Mouse (Mus musculus) liver, adult 2 months (tissue): Measurements from ENCODE around the gene Fam234a. TPM values are rescaled to one million over a fixed set of nuclear protein-coding genes. Genes with fewer than 3 reads are reported as not detected.

Experiments
- DNase-seq: peaks from one replicate; pipeline ENCODE4 v3.0.0-alpha.2; 2011; ENCODE audit warnings: low read depth, low spot score; ENCODE audit errors: extremely low read depth
- H3K27ac ChIP-seq: fragments of 200-500 bp; replicated peaks from 2 replicates; pipeline ENCODE4 v1.5.1; 2012; ENCODE audit warnings: low read depth, mild to moderate bottlenecking, control low read depth, inconsistent platforms, low read length; ENCODE audit not compliant: insufficient read depth
- H3K27me3 ChIP-seq: fragments of 200-500 bp; 2 replicates; pipeline ENCODE4 v1.6.1; 2012; ENCODE audit warnings: mild to moderate bottlenecking, moderate library complexity, low read length, inconsistent platforms; ENCODE audit not compliant: control insufficient read depth, insufficient read depth
- H3K36me3 ChIP-seq: fragments of 200-500 bp; 2 replicates; pipeline ENCODE4 v1.6.1; 2012; ENCODE audit warnings: low read length, inconsistent platforms; ENCODE audit not compliant: control insufficient read depth, insufficient read depth
- H3K4me1 ChIP-seq: fragments of 200-500 bp; 2 replicates; pipeline ENCODE4 v1.6.1; 2011; ENCODE audit warnings: low read length; ENCODE audit not compliant: control insufficient read depth, insufficient read depth
- H3K4me3 ChIP-seq: fragments of 200-500 bp; 2 replicates; pipeline ENCODE4 v1.5.1; 2011; ENCODE audit warnings: low read depth, mild to moderate bottlenecking, control low read depth, low read length, moderate library complexity; ENCODE audit not compliant: insufficient read depth
- H3K79me2 ChIP-seq: fragments of 200-500 bp; 2 replicates; pipeline ENCODE4 v1.6.1; 2012; ENCODE audit warnings: inconsistent platforms, mild to moderate bottlenecking, low read length, moderate library complexity; ENCODE audit not compliant: control insufficient read depth, insufficient read depth
- H3K9ac ChIP-seq: fragments of 200-500 bp; 2 replicates; pipeline ENCODE4 v1.6.1; 2012; ENCODE audit warnings: low read depth, mild to moderate bottlenecking, control low read depth, inconsistent platforms, low read length
- CTCF ChIP-seq: fragments of 200-500 bp; IDR thresholded peaks from 2 replicates; pipeline ENCODE4 v1.5.1; 2011; ENCODE audit warnings: low read depth, low read length, control low read depth
- POLR2A ChIP-seq: fragments of 200-500 bp; IDR thresholded peaks from 2 replicates; pipeline ENCODE4 v1.6.1; 2011; ENCODE audit warnings: low read length, control low read depth; ENCODE audit not compliant: insufficient read depth; ENCODE audit errors: extremely low read depth
- WGBS: fragments of 180-500 bp; shearing (Covaris S2); methylation state at CpG from one replicate; pipeline ENCODE4 v1.1.7; 2018; 5-methylcytosine and 5-hydroxymethylcytosine counted together
- polyA plus RNA-seq: library from polyadenylated mRNA; depleted of rRNA; stranded (reverse); fragments of >200 nt; gene quantifications from 2 replicates; pipeline ENCODE4 v1.2.3, GENCODE M21; 2012
- total RNA-seq: library from RNA; depleted of rRNA; stranded (reverse); fragments of >200 nt; gene quantifications from 2 replicates; pipeline ENCODE4 v1.2.3, GENCODE M21; 2014

The Fam234a gene
- total and polyA plus RNA-seq, 2 experiments: 12.6 to 50.8 TPM

DNA sequence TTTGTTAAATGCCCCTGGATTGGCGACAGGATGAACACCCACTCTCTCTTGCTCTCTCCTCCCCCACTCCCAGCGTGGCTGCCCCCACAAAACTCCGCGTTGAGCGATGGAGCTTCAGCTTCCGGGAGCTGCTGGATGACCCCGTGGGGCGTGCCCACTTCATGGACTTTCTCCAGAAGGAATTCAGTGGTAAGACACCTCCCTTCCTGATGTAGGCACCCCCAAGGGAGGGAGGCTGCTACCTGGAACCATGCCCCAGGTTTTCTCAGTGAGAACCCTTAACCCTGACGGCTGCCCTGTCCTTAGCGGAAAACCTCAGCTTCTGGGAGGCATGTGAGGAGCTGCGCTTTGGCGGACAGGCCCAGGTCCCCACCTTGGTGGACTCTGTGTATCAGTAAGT lies 36.4 kb downstream of the Fam234a start, which contains the start of gene Arhgdig:
Arhgdig (minus strand) TSS at position 101 of the 400 bp plus-strand sequence.
- WGBS: 91% methylated on average over 12 of the region's 12 CpGs
- no peaks in the 10 kb centered on the region for H3K79me2 ChIP-seq

GRCm38 (mm10) chr17:26206392-26206791 lies 37.6 kb downstream of the Fam234a start:
- no peaks in the 10 kb centered on the region for H3K79me2 ChIP-seq
- H3K27ac ChIP-seq: no peak overlapping the region
- H3K4me3 ChIP-seq: no peak overlapping the region
- no peak for DNase-seq
- no peaks in the 10 kb centered on the region for H3K4me1 ChIP-seq
- no peaks in the 10 kb centered on the region for H3K36me3 ChIP-seq
- H3K27me3 ChIP-seq: 0 out of 2 replicates have a peak, but pooled peaks cover 6% of the 10 kb centered on the region
- TF ChIP-seq CTCF (no peak), POLR2A (no peak)
- WGBS: 26% methylated on average over 1 of the region's 1 CpGs
- no peak overlapping the region for H3K9ac ChIP-seq

More for the DNA sequence above, 36.4 kb downstream of the Fam234a start, which contains the start of gene Arhgdig:
- no peak within 1 kb of the TSS for H3K9ac ChIP-seq
- H3K27me3 ChIP-seq: 0 out of 2 replicates have a peak, but pooled peaks cover 4% of the 10 kb centered on the region
- H3K4me1 ChIP-seq: no peaks in the 10 kb centered on the region
- DNase-seq: no peak
- H3K4me3 ChIP-seq: no peak within 1 kb of the TSS
- H3K27ac ChIP-seq: no peak within 1 kb of the TSS
- H3K36me3 ChIP-seq: no peaks in the 10 kb centered on the region
- TF ChIP-seq CTCF: no peak
- TF ChIP-seq POLR2A: no peak

GRCm38 (mm10) chr17:26204766-26205165 lies 39.3 kb downstream of the Fam234a start:
- Histone ChIP-seq H3K27me3 (peaks cover 15% of the 10 kb centered on the region; the same call in 1 of the 2 replicates), H3K27ac (no peak overlapping the region), H3K9ac (no peak overlapping the region), H3K4me3 (no peak overlapping the region), H3K4me1 (no peaks in the 10 kb centered on the region), H3K79me2 (no peaks in the 10 kb centered on the region), H3K36me3 (no peaks in the 10 kb centered on the region)
- WGBS: 54% methylated on average over 11 of the region's 11 CpGs
- DNase-seq: no peak
- no peak for TF ChIP-seq POLR2A

DNA sequence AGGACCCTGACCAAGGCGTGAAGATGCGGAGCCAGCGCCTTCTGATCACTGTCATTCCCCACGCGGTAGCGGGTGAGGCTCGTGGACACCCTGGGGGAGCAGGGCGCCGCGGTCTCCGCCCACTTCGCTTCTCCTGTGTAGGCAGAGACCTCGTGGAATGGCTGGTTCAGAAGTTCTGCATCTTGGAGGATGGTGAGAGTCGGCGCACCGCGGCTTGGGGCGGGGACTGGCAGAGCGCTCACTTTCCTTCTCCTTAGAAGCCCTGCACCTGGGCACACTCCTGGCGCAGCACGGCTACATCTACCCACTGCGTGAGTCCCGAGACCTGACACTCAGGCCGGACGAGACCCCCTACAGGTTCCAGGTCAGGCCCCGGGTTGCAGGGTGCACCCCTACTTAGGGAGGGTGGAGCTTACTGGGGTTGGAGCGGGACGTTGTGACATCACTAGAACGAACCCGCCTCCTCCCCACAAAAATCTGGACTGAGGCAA lies 40.7 kb downstream of the Fam234a start:
- H3K27me3 ChIP-seq: peaks cover 15% of the 10 kb centered on the region; the same call in 1 of the 2 replicates
- TF ChIP-seq CTCF: no peak
- TF ChIP-seq POLR2A: no peak
- WGBS: 4% methylated on average over 30 of the region's 30 CpGs
- peak overlapping the region; percentile 52; the same call in 1 of the 2 replicates for H3K4me3 ChIP-seq
- H3K79me2 ChIP-seq: no peaks in the 10 kb centered on the region
- H3K9ac ChIP-seq: no peak overlapping the region
- H3K4me1 ChIP-seq: no peaks in the 10 kb centered on the region
- H3K36me3 ChIP-seq: no peaks in the 10 kb centered on the region
- H3K27ac ChIP-seq: no peak overlapping the region
- no peak for DNase-seq

DNA sequence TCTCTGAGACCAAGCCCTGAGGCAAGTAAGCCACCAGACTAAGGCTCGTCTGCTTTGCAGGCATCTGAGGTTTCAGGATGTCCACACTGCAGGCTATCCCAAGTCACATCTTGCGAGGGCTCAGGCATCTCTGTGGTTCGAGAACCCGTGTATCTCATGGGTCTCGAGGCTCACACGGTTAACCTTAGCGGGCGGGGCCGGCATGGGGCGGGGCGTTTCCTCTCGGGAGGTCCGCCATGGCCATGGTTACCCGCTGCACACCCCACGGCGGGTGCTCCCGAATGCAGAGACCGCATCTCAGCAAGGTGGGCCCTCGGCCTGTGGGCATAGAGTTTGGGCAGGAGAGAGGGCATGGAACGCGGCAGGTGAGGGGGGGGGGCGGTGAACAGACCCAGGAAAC lies 41.3 kb downstream of the Fam234a start, which contains the start of gene Rgs11:
Rgs11 (plus strand) TSS at position 215 of the 400 bp plus-strand sequence.
- no peak for TF ChIP-seq POLR2A
- no peak for TF ChIP-seq CTCF
- Histone ChIP-seq H3K27me3 (peaks cover 15% of the 10 kb centered on the region; the same call in 1 of the 2 replicates), H3K27ac (no peak within 1 kb of the TSS), H3K4me1 (no peaks in the 10 kb centered on the region), H3K4me3 (peak within 1 kb of the TSS; percentile 52; the same call in 1 of the 2 replicates), H3K79me2 (no peaks in the 10 kb centered on the region), H3K36me3 (no peaks in the 10 kb centered on the region), H3K9ac (no peak within 1 kb of the TSS)
- DNase-seq: no peak
- WGBS: 4% methylated on average over 22 of the region's 22 CpGs

DNA sequence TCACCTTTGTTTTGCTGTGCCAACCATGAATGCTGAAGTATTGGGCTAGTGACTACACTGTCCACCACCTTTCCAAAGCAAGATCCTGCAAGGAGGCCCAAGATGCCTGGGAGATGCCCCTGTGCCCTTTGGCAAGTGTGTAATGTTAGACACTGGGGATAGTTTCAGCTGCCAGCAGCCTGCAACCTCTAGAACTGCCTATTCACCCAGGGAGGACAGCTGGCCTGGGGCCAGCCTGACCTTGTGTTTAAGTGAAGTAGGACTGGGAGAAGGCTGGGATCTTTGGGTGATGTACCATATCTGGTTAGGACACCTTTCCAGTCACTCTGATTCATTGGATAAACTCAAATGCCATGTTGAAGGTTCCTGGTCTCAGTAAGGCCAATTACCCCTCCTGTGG lies 42.0 kb downstream of the Fam234a start:
- no peak for DNase-seq
- H3K9ac ChIP-seq: no peak overlapping the region
- H3K36me3 ChIP-seq: no peaks in the 10 kb centered on the region
- TF ChIP-seq POLR2A: no peak
- no peak for TF ChIP-seq CTCF
- no peak overlapping the region for H3K4me3 ChIP-seq
- peaks cover 15% of the 10 kb centered on the region; the same call in 1 of the 2 replicates for H3K27me3 ChIP-seq
- H3K4me1 ChIP-seq: no peaks in the 10 kb centered on the region
- H3K79me2 ChIP-seq: no peaks in the 10 kb centered on the region
- H3K27ac ChIP-seq: no peak overlapping the region
